Mouse (Mus musculus) lung, postnatal 10 days (tissue): ENCODE results near the gene Casz1.
A peak's percentile ranks its signal among the peaks of the same experiment; 100 is the strongest.

Experiments used
- DNase-seq: peaks from one replicate; pipeline ENCODE4 v3.0.0; 2021

The Casz1 gene

GRCm38 (mm10) chr4:148908760-148909510, 104.7 kb downstream of the Casz1 start:
- peak; percentile 59 for DNase-seq

GRCm38 (mm10) chr4:148909566-148909965, 105.3 kb downstream of the Casz1 start:
- no peak for DNase-seq

- DNase-seq, result no peak
Observed at GRCm38 (mm10) chr4:148912134-148912533, 107.9 kb downstream of the Casz1 start.

- DNase-seq, result peak; percentile 61
Observed at GRCm38 (mm10) chr4:148912826-148913590, 108.8 kb downstream of the Casz1 start.

GRCm38 (mm10) chr4:148914863-148915622, 110.8 kb downstream of the Casz1 start:
- peak; percentile 90 for DNase-seq

- DNase-seq, result no peak
Observed at GRCm38 (mm10) chr4:148915849-148916248, 111.6 kb downstream of the Casz1 start.

GRCm38 (mm10) chr4:148918707-148919447, 114.6 kb downstream of the Casz1 start:
- no peak for DNase-seq

GRCm38 (mm10) chr4:148920610-148921009, 116.4 kb downstream of the Casz1 start:
- no peak for DNase-seq

- DNase-seq, result no peak
Observed at GRCm38 (mm10) chr4:148922221-148922700, 118.0 kb downstream of the Casz1 start.

- DNase-seq, result peak; percentile 54
Observed at GRCm38 (mm10) chr4:148923414-148923813, 119.2 kb downstream of the Casz1 start.

- DNase-seq, result no peak
Observed at GRCm38 (mm10) chr4:148923976-148924375, 119.7 kb downstream of the Casz1 start.

GRCm38 (mm10) chr4:148925589-148926359, 121.5 kb downstream of the Casz1 start:
- DNase-seq, result peak; percentile 85

GRCm38 (mm10) chr4:148926459-148926858, 122.2 kb downstream of the Casz1 start:
- DNase-seq, result peak; percentile 86

- no peak for DNase-seq
Observed at GRCm38 (mm10) chr4:148928316-148928715, 124.1 kb downstream of the Casz1 start.

- DNase-seq, result no peak
Observed at GRCm38 (mm10) chr4:148928876-148929275, 124.6 kb downstream of the Casz1 start.

GRCm38 (mm10) chr4:148930721-148931229, 126.5 kb downstream of the Casz1 start:
- DNase-seq, result no peak

GRCm38 (mm10) chr4:148933109-148933508, 128.9 kb downstream of the Casz1 start:
- DNase-seq, result no peak

GRCm38 (mm10) chr4:148935211-148935610, 131.0 kb downstream of the Casz1 start:
- peak; percentile 79 for DNase-seq

GRCm38 (mm10) chr4:148936111-148936510, 131.9 kb downstream of the Casz1 start:
- DNase-seq, result no peak

- no peak for DNase-seq
Observed at GRCm38 (mm10) chr4:148936727-148937126, 132.5 kb downstream of the Casz1 start.

- DNase-seq, result no peak
Observed at GRCm38 (mm10) chr4:148938546-148938945, 134.3 kb downstream of the Casz1 start.
